Mouse (Mus musculus): ENCODE measurements around the gene Vmn1r85.
"Not testable (repeated sequence)": the region's sequence is repeated elsewhere in the genome, so short reads cannot be mapped to it uniquely, and the experiment has no call there.

The Vmn1r85 gene

GRCm38 (mm10) chr7:13095073-13095472 is at the start of gene Vmn1r85:
Gene Vmn1r85, minus strand, starts transcription at chr7:13095173.
- no peak for DNase-seq (ENCODE audit: low read depth)

- no peak for DNase-seq (ENCODE audit: low read depth)
Measured at GRCm38 (mm10) chr7:13140057-13140456, 45.1 kb upstream of the Vmn1r85 start, which contains the start of gene Vmn1r87. Gene Vmn1r87, minus strand, starts transcription at chr7:13140157.

- DNase-seq (ENCODE audit: low read depth), result no peak
Measured at GRCm38 (mm10) chr7:13137340-13137739, 42.4 kb upstream of the Vmn1r85 start.

- DNase-seq (ENCODE audit: low read depth), result no peak
Measured at GRCm38 (mm10) chr7:13131856-13132255, 36.9 kb upstream of the Vmn1r85 start.

GRCm38 (mm10) chr7:13123554-13124153 is 28.7 kb upstream of the Vmn1r85 start:
- not testable (repeated sequence) for DNase-seq (ENCODE audit: low read depth)

- DNase-seq (ENCODE audit: low read depth), result no peak
Measured at GRCm38 (mm10) chr7:13119817-13120216, 24.8 kb upstream of the Vmn1r85 start, which contains the start of gene Vmn1r86. Gene Vmn1r86, minus strand, starts transcription at chr7:13119917.

GRCm38 (mm10) chr7:13072293-13072692 is 22.7 kb downstream of the Vmn1r85 start:
- DNase-seq (ENCODE audit: low read depth), result no peak

GRCm38 (mm10) chr7:13063399-13063798 is 31.6 kb downstream of the Vmn1r85 start:
- peak; percentile 62 for DNase-seq (ENCODE audit: low read depth)

GRCm38 (mm10) chr7:13059536-13059935 is 35.4 kb downstream of the Vmn1r85 start:
- no peak for DNase-seq (ENCODE audit: low read depth)

GRCm38 (mm10) chr7:13056913-13057700 is 37.9 kb downstream of the Vmn1r85 start:
- no peak for DNase-seq (ENCODE audit: low read depth)

GRCm38 (mm10) chr7:13054287-13055010 is 40.5 kb downstream of the Vmn1r85 start, which contains the start of gene Mzf1:
Gene Mzf1, minus strand, starts transcription at chr7:13054764.
- DNase-seq (ENCODE audit: low read depth), result peak; percentile 98

- DNase-seq (ENCODE audit: low read depth), result no peak
Measured at GRCm38 (mm10) chr7:13053961-13054286, 41.0 kb downstream of the Vmn1r85 start.

GRCm38 (mm10) chr7:13053501-13053900 is 41.5 kb downstream of the Vmn1r85 start:
- DNase-seq (ENCODE audit: low read depth), result no peak

GRCm38 (mm10) chr7:13053001-13053400 is 42.0 kb downstream of the Vmn1r85 start:
- DNase-seq (ENCODE audit: low read depth), result no peak

- peak; percentile 89 for DNase-seq (ENCODE audit: low read depth)
Measured at GRCm38 (mm10) chr7:13046084-13046483, 48.9 kb downstream of the Vmn1r85 start.

- DNase-seq (ENCODE audit: low read depth), result no peak
Measured at GRCm38 (mm10) chr7:13044254-13044625, 50.7 kb downstream of the Vmn1r85 start.

GRCm38 (mm10) chr7:13043445-13044253 is 51.3 kb downstream of the Vmn1r85 start:
- peak; percentile 38 for DNase-seq (ENCODE audit: low read depth)

GRCm38 (mm10) chr7:13043120-13043444 is 51.9 kb downstream of the Vmn1r85 start:
- DNase-seq (ENCODE audit: low read depth), result peak; percentile 4

GRCm38 (mm10) chr7:13042511-13042910 is 52.5 kb downstream of the Vmn1r85 start:
- DNase-seq (ENCODE audit: low read depth), result no peak

- no peak for DNase-seq (ENCODE audit: low read depth)
Measured at GRCm38 (mm10) chr7:13041256-13041655, 53.7 kb downstream of the Vmn1r85 start.

GRCm38 (mm10) chr7:13039181-13039580 is 55.8 kb downstream of the Vmn1r85 start:
- no peak for DNase-seq (ENCODE audit: low read depth)

GRCm38 (mm10) chr7:13038621-13039169 is 56.3 kb downstream of the Vmn1r85 start:
- no peak for DNase-seq (ENCODE audit: low read depth)
